Mouse (Mus musculus): ENCODE data around the gene St7l.

GRCm38 (mm10) chr3:104962866-104963265 is 99.1 kb downstream of the St7l start:
- TF ChIP-seq CTCF (IDR thresholded peaks at IDR 0.05; ENCODE audit: borderline replicate concordance, insufficient read depth, low read depth, low read length) (no peak), POLR2A (IDR thresholded peaks at IDR 0.05; ENCODE audit: borderline replicate concordance, insufficient read depth, low read length) (no peak)

Measured in cerebellum, adult 2 months (tissue).